Mouse (Mus musculus): ENCODE data around the gene D630003M21Rik.

The D630003M21Rik gene

GRCm38 (mm10) chr2:158141690-158142440 lies 87.2 kb downstream of the D630003M21Rik start:
- DNase-seq (ENCODE audit: inconsistent ontology term): no peak

DNA sequence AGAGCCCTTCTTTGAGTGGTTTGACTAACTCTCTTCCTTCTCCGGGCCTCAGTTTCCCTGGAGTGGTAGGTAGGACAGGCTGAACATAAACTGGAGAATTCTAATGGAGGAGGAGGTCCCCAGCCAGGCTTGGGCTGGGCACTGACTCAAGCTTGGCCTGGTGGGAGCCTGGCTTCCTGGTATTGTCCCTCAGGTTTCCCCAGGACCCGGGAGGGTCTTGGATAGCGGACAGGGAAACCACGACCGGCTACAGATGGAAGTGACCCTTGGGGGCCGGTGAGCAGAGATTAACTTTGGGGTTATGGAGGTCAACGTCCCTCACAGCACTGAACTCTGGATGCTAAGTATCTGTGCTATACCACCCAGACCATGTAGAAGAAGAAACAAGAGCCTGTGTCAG lies 87.8 kb downstream of the D630003M21Rik start:
- no peak for DNase-seq (ENCODE audit: inconsistent ontology term)

DNA sequence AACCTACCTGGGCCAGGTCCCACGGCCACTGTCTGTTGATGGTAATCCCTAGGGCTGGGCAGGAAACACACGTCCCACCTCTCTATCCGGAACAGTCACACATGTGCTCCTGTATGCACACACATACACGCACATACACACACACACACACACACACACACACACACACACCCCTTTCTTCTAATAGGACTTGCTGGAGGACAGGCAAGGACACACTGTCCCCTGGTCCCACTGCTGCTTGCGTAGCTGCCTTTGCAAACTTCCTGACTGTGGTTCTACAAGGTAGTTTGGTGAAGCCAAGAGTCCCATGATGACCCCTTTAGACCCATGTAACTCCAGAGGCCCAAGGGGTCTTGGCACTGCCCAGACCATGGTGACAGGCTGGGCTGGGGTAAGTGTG lies 88.4 kb downstream of the D630003M21Rik start:
- DNase-seq (ENCODE audit: inconsistent ontology term): no peak

DNA sequence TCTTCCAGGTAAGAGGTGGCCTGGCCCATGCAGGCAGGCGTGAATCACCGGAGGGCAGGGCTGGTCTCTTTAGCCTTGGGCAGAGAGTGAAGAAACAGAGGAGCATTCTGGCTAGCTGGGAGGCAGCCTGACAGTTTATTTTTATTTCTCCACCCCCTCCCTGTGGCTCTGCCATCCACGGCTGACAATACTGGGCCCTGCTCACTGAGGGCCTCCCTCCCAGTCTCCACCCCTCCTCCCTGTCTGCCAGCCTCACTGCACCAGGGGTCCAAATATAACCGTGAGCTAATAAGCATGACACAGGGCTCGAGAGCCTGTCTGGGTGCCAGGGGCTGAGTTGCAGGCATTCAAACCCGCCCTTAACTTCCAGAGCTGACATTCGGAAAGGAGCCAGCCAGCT lies 89.4 kb downstream of the D630003M21Rik start:
- DNase-seq (ENCODE audit: inconsistent ontology term): peak; percentile 97

GRCm38 (mm10) chr2:158138778-158139177 lies 90.2 kb downstream of the D630003M21Rik start:
- no peak for DNase-seq (ENCODE audit: inconsistent ontology term)

DNA sequence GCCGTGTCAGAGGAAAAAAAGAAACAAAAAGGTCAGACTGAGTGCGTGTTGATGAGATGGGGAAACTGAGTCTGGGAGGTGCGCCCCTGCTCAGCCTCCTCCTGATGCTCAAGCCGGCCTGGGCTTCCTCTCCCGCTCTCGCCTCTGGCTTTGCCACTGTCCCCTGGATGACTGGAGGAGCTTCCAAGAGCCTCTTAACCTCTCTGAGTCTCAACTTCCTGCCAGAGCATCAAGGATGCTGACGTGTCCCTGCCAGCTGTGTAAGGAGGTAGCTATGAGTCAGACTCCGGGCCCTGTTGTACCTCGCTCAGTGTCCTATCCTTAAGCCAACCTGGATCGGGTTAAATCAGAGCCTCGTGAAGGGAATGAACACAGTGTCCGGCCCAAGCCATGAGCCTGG lies 91.3 kb downstream of the D630003M21Rik start:
- no peak for DNase-seq (ENCODE audit: inconsistent ontology term)

- peak; percentile 67 for DNase-seq (ENCODE audit: inconsistent ontology term)
Observed at GRCm38 (mm10) chr2:158136205-158136604, 92.8 kb downstream of the D630003M21Rik start.

DNA sequence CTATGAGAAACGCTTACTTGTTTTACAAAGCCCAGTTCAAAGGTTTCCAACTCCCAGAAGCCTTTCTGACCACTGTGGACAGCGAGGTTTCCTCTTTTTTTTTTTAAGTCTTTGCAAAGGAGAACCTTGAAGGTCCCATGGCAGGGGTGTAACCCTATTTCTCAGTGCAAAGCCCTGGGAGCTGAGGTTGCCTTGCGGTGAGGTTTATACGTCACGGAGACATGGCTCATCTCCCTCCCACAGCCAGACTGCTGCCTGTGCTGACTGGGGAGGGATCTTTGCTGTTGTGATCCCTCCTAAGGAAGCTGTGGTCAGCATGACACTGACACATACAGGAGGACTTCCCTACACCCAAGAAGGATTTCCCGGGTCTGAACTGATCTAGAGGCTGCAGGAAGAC lies 96.0 kb downstream of the D630003M21Rik start:
- no peak for DNase-seq (ENCODE audit: inconsistent ontology term)

All from Muller cell, postnatal 12 days (primary cell).